Mouse (Mus musculus) erythroblast, embryonic 14.5 days (primary cell): ENCODE results near the gene Dusp14.

ENCODE experiments used
- GATA1 ChIP-seq: IDR thresholded peaks from 2 replicates; pipeline ENCODE4 v1.6.1; 2012; ENCODE audit warnings: low read length, inconsistent platforms, mixed read lengths
- TAL1 ChIP-seq: IDR thresholded peaks from 3 replicates; pipeline ENCODE4 v1.6.1; 2012; ENCODE audit warnings: low read length, inconsistent platforms, mixed read lengths

DNA sequence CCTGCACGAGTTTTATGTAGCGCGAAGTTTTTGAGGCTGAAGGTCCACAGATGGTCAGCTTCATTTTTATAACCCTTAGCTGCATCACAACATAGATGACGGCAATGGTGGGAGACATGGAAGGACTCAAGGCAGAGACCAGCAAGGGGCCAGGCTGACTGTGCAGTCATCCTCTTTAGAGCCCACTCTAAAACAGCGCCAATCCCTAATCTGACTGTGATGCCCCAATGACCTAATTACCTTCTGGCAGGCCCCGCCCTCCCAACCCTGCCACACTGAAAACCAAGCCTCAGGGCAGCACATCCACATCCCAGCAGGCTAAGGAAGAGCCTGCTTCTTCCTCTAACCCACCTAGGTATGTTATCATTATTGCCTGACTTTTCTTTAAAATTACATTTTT, 8.4 kb downstream of the Dusp14 start:
- no peak for TF ChIP-seq TAL1
- no peak for TF ChIP-seq GATA1
